Mouse (Mus musculus): ENCODE results near the gene Tuba1c. TPM values are rescaled to one million over a fixed set of nuclear protein-coding genes. Genes with fewer than 3 reads are reported as not detected.

Tuba1c gene
- polyA plus RNA-seq, 1 experiment from 2014 or later, result 111 TPM

- no peaks in the 10 kb centered on the region for H3K36me3 ChIP-seq
- no peak for DNase-seq (ENCODE audit: low spot score)
- peaks cover 5% of the 10 kb centered on the region for H3K9me3 ChIP-seq
- 80% methylated on average over 13 of the region's 13 CpGs for whole genome bisulfite sequencing
- no peak overlapping the region for H3K4me3 ChIP-seq
- H3K4me1 ChIP-seq (replicated peaks), result peaks cover 18% of the 10 kb centered on the region
- H3K27me3 ChIP-seq (ENCODE audit: insufficient read depth, poor library complexity, severe bottlenecking), result peaks cover 14% of the 10 kb centered on the region
- H3K27ac ChIP-seq, result no peak overlapping the region
Observed at GRCm38 (mm10) chr15:99025414-99025813, 4.3 kb upstream of the Tuba1c start.

- peaks cover 14% of the 10 kb centered on the region for H3K27me3 ChIP-seq (ENCODE audit: insufficient read depth, poor library complexity, severe bottlenecking)
- no peak overlapping the region for H3K27ac ChIP-seq
- peaks cover 3% of the 10 kb centered on the region for H3K9me3 ChIP-seq
- 58% methylated on average over 4 of the region's 4 CpGs for WGBS
- no peaks in the 10 kb centered on the region for H3K36me3 ChIP-seq
- peak; percentile 44 for DNase-seq (ENCODE audit: low spot score)
- H3K4me1 ChIP-seq (replicated peaks), result peaks cover 27% of the 10 kb centered on the region
- H3K4me3 ChIP-seq, result no peak overlapping the region
Observed at GRCm38 (mm10) chr15:99026259-99026658, 3.4 kb upstream of the Tuba1c start.

- no peaks in the 10 kb centered on the region for H3K36me3 ChIP-seq
- H3K27me3 ChIP-seq (ENCODE audit: insufficient read depth, poor library complexity, severe bottlenecking), result peaks cover 14% of the 10 kb centered on the region
- no peak for DNase-seq (ENCODE audit: low spot score)
- H3K27ac ChIP-seq, result no peak overlapping the region
- peaks cover 35% of the 10 kb centered on the region for H3K4me1 ChIP-seq (replicated peaks)
- no peak overlapping the region for H3K4me3 ChIP-seq
- no peaks in the 10 kb centered on the region for H3K9me3 ChIP-seq
- 72% methylated on average over 5 of the region's 5 CpGs for WGBS
Observed at GRCm38 (mm10) chr15:99027116-99027515, 2.6 kb upstream of the Tuba1c start.

GRCm38 (mm10) chr15:99028874-99029458 lies 725 bp upstream of the Tuba1c start:
- DNase-seq (ENCODE audit: low spot score), result peak; percentile 50
- Histone ChIP-seq H3K4me1 (replicated peaks) (peaks cover 45% of the 10 kb centered on the region), H3K9me3 (no peaks in the 10 kb centered on the region), H3K36me3 (peaks cover 7% of the 10 kb centered on the region; the same call in 1 of the 2 replicates), H3K27ac (peak overlapping the region; percentile 90), H3K27me3 (ENCODE audit: insufficient read depth, poor library complexity, severe bottlenecking) (peaks cover 11% of the 10 kb centered on the region), H3K4me3 (peak overlapping the region; percentile 64)
- 7% methylated on average over 10 of the region's 10 CpGs for WGBS

- H3K4me1 ChIP-seq (replicated peaks), result peaks cover 45% of the 10 kb centered on the region
- H3K4me3 ChIP-seq, result peak overlapping the region; percentile 64
- DNase-seq (ENCODE audit: low spot score), result peak; percentile 33
- H3K36me3 ChIP-seq, result peaks cover 21% of the 10 kb centered on the region
- H3K9me3 ChIP-seq, result no peaks in the 10 kb centered on the region
- 15% methylated on average over 26 of the region's 26 CpGs for whole genome bisulfite sequencing
- peak overlapping the region; percentile 90 for H3K27ac ChIP-seq
- peaks cover 10% of the 10 kb centered on the region for H3K27me3 ChIP-seq (ENCODE audit: insufficient read depth, poor library complexity, severe bottlenecking)
Observed at GRCm38 (mm10) chr15:99030585-99031387, 1.1 kb downstream of the Tuba1c start.

- WGBS, result 84% methylated on average over 4 of the region's 4 CpGs
- peaks cover 45% of the 10 kb centered on the region for H3K4me1 ChIP-seq (replicated peaks)
- peak overlapping the region; percentile 64 for H3K4me3 ChIP-seq
- H3K27me3 ChIP-seq (ENCODE audit: insufficient read depth, poor library complexity, severe bottlenecking), result peaks cover 10% of the 10 kb centered on the region
- H3K36me3 ChIP-seq, result peaks cover 27% of the 10 kb centered on the region
- no peak for DNase-seq (ENCODE audit: low spot score)
- H3K9me3 ChIP-seq, result no peaks in the 10 kb centered on the region
- H3K27ac ChIP-seq, result no peak overlapping the region
Observed at GRCm38 (mm10) chr15:99031388-99031675, 1.6 kb downstream of the Tuba1c start.

- peak overlapping the region; percentile 64 for H3K4me3 ChIP-seq
- H3K27me3 ChIP-seq (ENCODE audit: insufficient read depth, poor library complexity, severe bottlenecking), result peaks cover 10% of the 10 kb centered on the region
- peaks cover 45% of the 10 kb centered on the region for H3K4me1 ChIP-seq (replicated peaks)
- 0 out of 2 replicates have a peak overlapping the region, but pooled peaks have one; percentile 18 for H3K27ac ChIP-seq
- peaks cover 33% of the 10 kb centered on the region for H3K36me3 ChIP-seq
- WGBS, result 77% methylated on average over 9 of the region's 9 CpGs
- H3K9me3 ChIP-seq, result no peaks in the 10 kb centered on the region
- no peak for DNase-seq (ENCODE audit: low spot score)
Observed at GRCm38 (mm10) chr15:99032041-99032725, 2.5 kb downstream of the Tuba1c start.

GRCm38 (mm10) chr15:99032726-99033250 lies 3.1 kb downstream of the Tuba1c start:
- Histone ChIP-seq H3K4me3 (peak overlapping the region; percentile 64), H3K27me3 (ENCODE audit: insufficient read depth, poor library complexity, severe bottlenecking) (peaks cover 10% of the 10 kb centered on the region), H3K36me3 (peaks cover 34% of the 10 kb centered on the region), H3K9me3 (no peaks in the 10 kb centered on the region), H3K4me1 (replicated peaks) (peaks cover 45% of the 10 kb centered on the region), H3K27ac (0 out of 2 replicates have a peak overlapping the region, but pooled peaks have one; percentile 18)
- DNase-seq (ENCODE audit: low spot score), result no peak
- WGBS, result 86% methylated on average over 7 of the region's 7 CpGs

GRCm38 (mm10) chr15:99033498-99034270 lies 4.0 kb downstream of the Tuba1c start:
- Histone ChIP-seq H3K27ac (no peak overlapping the region), H3K36me3 (peaks cover 43% of the 10 kb centered on the region), H3K27me3 (ENCODE audit: insufficient read depth, poor library complexity, severe bottlenecking) (peaks cover 7% of the 10 kb centered on the region), H3K4me3 (no peak overlapping the region), H3K9me3 (no peaks in the 10 kb centered on the region), H3K4me1 (replicated peaks) (peaks cover 43% of the 10 kb centered on the region)
- WGBS, result 93% methylated on average over 7 of the region's 7 CpGs
- DNase-seq (ENCODE audit: low spot score), result no peak

GRCm38 (mm10) chr15:99035431-99035830 lies 5.7 kb downstream of the Tuba1c start:
- H3K27ac ChIP-seq, result no peak overlapping the region
- H3K36me3 ChIP-seq, result peaks cover 45% of the 10 kb centered on the region
- peaks cover 27% of the 10 kb centered on the region for H3K4me1 ChIP-seq (replicated peaks)
- no peak overlapping the region for H3K4me3 ChIP-seq
- WGBS, result 90% methylated on average over 4 of the region's 4 CpGs
- no peaks in the 10 kb centered on the region for H3K9me3 ChIP-seq
- no peaks in the 10 kb centered on the region for H3K27me3 ChIP-seq (ENCODE audit: insufficient read depth, poor library complexity, severe bottlenecking)
- DNase-seq (ENCODE audit: low spot score), result no peak

GRCm38 (mm10) chr15:99036249-99036905 lies 6.7 kb downstream of the Tuba1c start:
- no peaks in the 10 kb centered on the region; the same call in 1 of the 2 replicates for H3K27me3 ChIP-seq (ENCODE audit: insufficient read depth, poor library complexity, severe bottlenecking)
- peaks cover 45% of the 10 kb centered on the region for H3K36me3 ChIP-seq
- H3K4me3 ChIP-seq, result no peak overlapping the region
- WGBS, result 94% methylated on average over 8 of the region's 8 CpGs
- no peak for DNase-seq (ENCODE audit: low spot score)
- H3K9me3 ChIP-seq, result no peaks in the 10 kb centered on the region
- H3K27ac ChIP-seq, result no peak overlapping the region
- peaks cover 23% of the 10 kb centered on the region for H3K4me1 ChIP-seq (replicated peaks)

- peaks cover 12% of the 10 kb centered on the region for H3K4me1 ChIP-seq (replicated peaks)
- 94% methylated on average over 1 of the region's 1 CpGs for WGBS
- peaks cover 45% of the 10 kb centered on the region for H3K36me3 ChIP-seq
- DNase-seq (ENCODE audit: low spot score), result no peak
- no peaks in the 10 kb centered on the region for H3K9me3 ChIP-seq
- no peak overlapping the region for H3K4me3 ChIP-seq
- no peak overlapping the region for H3K27ac ChIP-seq
- peaks cover 5% of the 10 kb centered on the region for H3K27me3 ChIP-seq (ENCODE audit: insufficient read depth, poor library complexity, severe bottlenecking)
Observed at GRCm38 (mm10) chr15:99038025-99038424, 8.3 kb downstream of the Tuba1c start.
